Mouse (Mus musculus): ENCODE results near the gene Wdr77.
"Not testable (repeated sequence)": the region's sequence is repeated elsewhere in the genome, so short reads cannot be mapped to it uniquely, and the experiment has no call there.

The Wdr77 gene

DNA sequence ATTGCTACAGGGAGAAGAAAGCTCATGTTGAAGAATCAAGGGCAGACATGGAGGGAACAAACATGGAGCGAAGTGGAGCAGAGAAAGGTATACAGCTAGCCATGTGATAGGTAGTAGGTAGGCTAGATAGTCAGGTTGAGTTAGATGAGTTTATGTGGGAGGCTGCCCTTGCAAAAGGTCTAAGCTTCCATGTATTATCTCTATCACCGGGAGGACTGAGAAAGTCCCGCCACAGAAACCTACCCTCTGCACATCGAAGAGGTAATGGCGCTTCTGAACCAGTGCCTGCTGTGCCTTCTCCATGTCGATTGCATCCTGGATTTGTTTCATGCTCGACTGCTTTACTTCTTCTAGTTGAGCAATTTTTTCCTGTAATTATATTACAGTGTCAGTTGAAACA is 7.8 kb upstream of the Wdr77 start:
- DNase-seq (ENCODE audit: low spot score), result no peak

DNA sequence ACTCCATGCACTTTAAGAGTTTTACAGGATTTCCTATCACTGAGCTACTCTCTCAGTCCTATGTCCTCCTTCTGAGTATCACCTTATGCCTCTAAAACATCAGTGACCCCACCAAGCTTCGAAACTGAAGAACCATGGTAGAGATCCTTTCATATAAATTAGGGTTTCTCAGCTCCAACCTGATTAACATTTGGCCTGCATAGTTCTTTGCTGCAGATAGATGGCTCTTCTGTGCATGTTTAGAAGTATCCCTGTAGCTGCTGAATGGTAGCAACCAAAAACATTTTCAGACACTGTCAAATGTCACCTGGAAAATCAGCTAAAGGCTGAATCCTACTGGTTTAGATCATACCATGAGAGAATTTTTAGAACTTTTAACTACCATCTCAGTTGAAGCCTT is 1.9 kb upstream of the Wdr77 start:
- DNase-seq (ENCODE audit: low spot score), result no peak

DNA sequence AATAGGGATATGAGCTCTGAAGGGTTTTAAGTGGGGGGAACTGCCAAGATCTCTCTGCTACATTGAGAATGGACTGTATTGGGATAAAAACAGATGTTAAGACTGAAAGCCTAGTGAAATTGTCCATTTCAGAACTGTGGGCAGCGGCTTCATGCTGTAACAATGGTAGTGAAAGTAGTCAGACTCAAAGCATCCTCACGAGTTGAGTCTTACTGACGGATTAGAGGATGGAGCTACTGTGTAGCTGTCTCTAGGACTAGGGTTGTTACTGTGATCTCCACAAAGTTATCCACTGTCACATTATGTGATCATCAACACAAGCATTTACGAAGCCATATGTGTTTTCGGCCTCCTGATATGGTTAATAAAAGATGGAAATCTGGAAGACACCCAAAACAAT is 965 bp upstream of the Wdr77 start:
- no peak for DNase-seq (ENCODE audit: low spot score)

DNA sequence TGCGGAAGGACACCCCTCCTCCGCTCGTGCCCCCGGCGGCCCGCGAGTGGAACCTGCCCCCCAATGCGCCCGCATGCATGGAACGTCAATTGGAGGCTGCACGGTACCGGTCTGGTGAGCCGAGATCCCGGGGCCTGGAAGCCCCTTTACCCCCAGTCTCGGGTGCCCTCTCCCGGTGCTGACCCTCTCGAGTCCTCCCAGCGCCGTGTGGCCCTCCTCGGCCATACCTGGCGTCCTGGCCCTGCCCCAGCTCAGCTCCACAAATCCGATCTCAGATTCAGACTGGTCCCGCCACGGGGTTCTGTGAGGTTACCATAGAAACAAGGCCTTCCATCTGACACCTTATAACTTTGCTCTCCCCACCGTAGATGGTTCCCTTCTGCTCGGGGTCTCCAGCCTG is 416 bp downstream of the Wdr77 start:
- no peak for DNase-seq (ENCODE audit: low spot score)

DNA sequence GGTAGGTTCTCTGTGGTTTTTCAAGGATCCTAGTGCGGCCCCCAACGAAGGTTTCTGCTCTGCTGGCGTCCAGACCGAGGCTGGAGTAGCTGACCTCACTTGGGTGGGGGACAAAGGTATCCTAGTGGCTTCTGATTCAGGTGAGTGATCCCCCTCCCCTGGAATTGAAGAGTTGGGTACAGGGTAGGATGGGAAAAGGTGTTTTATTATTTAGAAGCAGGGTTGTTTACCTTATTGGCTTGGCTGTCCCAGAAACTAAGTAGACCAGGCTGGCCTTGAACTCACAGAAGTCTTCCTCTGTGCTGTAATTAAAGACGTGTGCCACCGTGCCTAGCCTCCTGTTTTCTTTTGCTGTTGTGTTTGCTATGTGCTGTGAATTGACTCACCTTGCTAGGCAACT is 830 bp downstream of the Wdr77 start, which contains the start of gene Atp5f1:
Atp5f1 (minus strand) TSS at position 101 of the 400 bp plus-strand sequence.
- DNase-seq (ENCODE audit: low spot score), result no peak

DNA sequence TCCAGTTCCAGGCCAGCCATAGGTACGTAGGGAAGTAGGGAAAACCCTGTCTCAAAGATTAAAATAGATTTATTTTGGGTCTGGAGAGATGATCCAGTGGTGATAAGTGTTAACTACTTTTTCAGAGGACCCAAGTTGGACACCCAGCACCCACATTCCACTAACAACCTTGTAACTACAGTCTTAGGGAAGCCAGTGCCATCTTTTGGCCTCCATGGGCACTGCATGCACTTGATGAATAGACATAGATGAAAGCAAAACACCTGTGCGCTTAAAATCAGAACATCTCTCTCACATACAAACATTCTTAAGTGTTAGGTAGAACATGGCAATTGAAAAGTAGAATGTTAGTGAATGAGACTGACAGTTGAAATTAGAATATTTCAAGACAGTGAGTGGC is 1.5 kb downstream of the Wdr77 start:
- DNase-seq (ENCODE audit: low spot score), result peak; percentile 18

DNA sequence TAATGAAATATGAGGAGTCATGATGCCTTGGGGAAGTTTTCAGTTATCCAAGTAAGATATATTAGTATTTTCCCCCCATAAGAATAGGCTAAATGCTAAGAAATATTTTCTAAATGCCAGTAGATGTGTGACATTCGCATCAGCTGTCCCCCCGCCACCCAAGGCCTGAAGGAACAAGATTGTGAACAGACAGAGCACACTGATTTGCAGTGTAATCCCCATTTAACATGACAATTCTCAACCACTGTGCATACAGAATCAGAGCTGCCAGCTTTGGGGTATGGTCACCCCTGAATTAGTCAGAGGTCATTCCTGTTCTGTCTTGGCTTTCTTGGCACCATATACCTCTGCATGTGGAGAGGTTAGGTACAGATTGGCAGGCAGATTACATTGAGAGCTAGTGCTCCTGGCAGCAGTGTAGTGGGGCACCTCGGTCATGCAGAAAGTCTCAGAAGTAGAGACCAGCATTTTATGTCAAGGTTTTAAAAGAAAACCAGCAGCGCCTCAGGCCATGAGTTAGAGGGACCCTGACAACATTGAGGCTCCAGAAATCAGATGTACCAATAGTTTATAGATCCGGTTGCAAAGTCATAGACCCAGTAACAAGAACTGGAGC is 12.8 kb downstream of the Wdr77 start:
- DNase-seq (ENCODE audit: low spot score), result no peak

DNA sequence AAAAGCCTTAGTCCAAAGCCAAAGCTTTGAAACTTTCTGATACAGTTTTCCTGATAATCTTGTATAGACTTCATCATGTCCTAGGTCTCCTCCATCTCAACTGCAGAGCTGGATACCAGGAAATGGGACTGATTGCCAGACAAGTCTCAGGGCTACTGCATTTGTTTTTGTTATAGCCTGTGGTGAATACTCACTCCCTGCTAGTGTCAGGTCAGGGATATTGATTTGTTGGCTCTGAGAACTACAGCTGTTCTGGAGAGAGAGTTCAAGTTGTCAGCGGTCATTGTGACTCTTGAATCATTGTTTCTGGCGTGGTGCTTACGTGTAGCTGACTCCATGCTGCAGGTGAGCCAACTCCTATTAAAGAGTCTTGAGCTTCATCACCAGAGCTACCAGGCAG is 14.2 kb downstream of the Wdr77 start, which contains the start of gene Ovgp1:
Ovgp1 (plus strand) TSS at position 301 of the 400 bp plus-strand sequence.
- DNase-seq (ENCODE audit: low spot score), result no peak

DNA sequence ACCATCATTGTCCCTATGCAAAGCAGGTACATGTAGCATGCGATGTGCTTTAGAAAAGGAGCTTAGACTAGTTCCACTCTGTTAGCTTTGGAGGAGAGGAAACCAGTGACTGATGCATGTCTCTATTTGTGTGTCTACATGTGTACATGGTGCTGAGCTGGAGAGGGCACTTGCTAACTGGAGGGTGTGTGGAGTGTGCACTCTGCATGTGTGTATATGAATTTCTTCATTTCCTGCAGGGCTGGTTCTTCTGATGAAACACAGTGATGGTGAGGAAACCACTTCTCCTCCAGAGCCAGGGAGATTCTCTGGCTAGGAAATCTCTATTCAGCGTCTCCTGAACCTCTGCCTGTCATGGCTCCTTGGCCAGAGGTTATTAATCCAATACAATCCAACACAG is 15.0 kb downstream of the Wdr77 start:
- DNase-seq (ENCODE audit: low spot score), result no peak

DNA sequence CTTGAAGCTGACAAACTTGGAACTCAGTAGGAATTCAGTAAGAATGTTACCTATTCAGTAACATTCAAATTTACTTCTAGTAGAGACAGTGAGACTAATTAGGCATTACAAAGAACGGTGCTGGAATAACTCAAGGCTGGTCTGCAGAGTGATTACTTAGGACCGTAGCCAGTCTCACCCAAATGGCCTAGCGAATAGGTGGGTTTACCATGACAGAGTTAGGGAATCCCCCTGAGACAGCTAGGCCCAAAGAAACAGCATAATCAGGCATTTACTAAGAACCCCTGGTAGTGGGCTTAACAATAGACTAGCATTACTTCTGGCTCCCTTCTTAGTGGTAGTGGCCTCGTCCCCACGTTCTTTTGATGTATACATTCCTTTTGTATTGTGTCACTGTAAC is 30.4 kb downstream of the Wdr77 start:
- DNase-seq (ENCODE audit: low spot score), result not testable (repeated sequence)

DNA sequence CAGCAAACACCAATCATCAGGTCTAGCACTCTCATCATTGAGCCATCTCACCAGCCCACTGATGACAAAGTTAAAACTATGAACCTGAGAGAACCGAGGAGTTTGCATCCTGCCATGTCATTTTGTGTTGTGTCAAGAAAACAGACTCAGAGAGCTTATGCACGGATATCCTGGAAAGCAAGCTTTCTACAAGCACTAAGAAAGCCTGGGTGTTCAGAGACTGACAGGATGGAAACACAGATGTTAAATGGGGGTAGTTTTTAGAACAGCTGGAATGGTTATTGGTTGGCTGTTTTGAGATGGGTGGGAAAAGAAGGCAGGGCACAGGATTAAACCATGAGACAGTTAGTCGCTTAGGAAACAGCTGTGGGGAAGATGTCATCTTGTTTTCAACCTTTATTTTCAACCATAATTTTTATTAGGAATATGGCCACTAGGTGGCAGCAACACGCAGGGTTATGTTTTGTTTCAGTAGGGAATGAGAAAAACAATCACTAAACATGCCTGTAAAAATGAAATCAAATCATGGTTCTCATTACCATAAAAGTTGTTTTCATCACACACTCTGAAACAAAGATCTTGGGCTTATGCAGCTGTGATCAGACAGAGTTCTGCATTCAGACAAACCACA is 32.6 kb downstream of the Wdr77 start:
- DNase-seq (ENCODE audit: low spot score), result peak; percentile 70

DNA sequence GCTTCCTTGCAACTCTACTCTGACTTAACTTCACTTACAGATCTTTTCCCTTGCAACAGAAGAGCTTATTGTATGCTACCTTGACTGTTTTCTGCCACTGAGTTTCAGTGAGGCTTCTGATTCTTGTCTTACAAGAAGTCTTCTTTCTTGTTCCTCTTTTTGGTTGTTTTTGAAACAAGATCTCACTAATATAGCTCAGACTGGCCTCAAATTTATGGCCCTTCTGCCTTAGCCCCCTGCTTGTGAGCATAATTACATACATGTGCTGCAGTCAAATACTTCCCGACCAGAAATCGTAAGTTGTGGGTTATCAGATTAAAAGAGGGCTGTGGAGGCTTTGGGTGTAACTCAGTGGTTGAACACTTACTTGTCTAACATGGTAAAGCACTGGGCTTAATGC is 35.6 kb downstream of the Wdr77 start:
- DNase-seq (ENCODE audit: low spot score), result no peak

DNA sequence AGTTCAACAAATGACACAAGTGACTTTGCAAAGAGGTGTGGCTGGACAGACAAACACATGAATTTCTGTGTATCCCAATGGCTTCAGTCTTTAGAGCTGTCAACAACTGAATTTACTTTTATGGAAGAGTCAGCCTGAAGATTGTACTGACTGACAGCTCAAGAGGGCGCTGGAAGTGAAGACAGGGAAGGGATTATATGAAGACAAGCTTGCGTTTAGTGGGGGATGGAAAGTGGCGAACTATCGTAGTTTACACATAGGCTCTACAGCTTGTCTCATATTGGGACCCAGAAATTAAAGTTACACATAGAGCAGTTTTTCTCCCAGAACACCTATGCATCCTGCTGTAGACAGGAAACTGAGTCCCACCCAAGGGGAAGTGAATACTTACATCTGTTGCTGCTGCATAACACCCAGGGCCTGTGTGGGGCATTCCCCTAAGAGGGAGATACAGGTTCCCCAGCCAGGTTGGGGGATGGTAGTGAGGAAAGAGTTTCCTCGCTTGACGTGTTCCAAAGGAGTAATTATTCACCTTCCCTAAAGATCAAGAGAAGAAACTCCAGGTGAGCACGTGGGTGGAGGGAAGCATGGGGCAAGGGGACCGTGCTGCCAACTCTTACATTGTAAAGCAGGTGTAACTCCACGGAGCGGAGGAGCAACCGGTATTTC is 41.7 kb downstream of the Wdr77 start:
- no peak for DNase-seq (ENCODE audit: low spot score)

DNA sequence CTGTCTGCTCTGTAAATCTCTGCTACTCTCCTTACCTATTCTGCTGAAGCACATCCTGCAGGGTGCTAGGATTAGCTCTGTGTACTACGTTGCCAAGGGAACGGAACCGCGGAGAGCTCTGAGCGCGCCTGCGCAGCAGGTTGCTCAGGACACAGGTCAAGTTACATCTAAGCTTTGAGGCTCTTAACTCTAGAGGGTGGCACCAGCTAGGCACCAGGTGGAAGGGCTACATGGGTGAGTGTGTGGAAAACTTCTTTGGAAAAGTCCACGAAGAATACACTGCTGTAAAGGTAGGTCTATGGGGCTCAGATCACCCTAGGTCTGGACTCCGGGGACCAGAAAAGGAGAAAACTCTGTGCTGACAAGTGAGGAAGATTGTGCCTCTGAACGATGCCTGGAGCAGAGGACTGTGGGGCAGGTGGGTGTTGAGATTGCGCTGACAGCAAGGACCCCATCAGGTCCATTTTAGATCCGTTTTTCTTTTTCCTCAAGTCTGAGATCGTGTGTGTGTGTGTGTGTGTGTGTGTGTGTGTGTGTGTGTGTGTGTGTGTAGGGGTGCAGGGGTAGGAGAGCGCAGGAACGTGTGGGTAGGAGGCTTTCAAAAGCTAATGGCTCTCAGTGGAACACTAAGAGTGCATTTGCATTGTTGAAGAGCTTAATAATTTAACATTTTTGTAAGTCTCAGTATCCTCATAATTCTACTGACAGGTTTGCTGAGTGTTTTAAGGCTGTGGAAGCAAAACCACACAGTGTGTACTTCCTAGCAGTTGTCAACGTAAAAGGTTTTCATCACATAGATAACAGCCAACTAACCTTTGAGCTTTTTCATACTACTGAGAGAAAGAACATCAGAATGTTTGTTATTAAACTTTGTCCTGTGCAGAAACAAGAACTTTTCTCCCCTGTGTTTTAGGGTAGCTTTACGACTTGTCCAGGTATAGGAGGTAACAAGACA is 42.5 kb downstream of the Wdr77 start:
- peak; percentile 13 for DNase-seq (ENCODE audit: low spot score)

DNA sequence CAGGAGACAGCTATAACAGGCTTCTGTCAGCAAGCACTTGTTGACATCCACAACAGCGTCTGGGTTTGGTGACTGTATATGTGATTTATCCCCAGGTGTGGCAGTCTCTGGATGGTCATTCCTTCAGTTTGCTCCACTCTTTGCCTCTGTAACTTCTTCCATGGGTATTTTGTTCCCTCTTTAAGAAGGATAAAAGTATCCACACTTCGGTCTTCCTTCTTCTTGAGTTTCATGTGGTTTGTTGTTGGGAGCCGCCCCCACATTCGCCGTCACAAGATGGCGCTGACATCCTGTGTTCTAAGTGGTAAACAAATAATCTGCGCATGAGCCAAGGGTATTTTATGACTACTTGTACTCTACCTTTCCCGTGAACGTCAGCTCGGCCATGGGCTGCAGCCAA is 44.2 kb downstream of the Wdr77 start:
- DNase-seq (ENCODE audit: low spot score), result not testable (repeated sequence)

DNA sequence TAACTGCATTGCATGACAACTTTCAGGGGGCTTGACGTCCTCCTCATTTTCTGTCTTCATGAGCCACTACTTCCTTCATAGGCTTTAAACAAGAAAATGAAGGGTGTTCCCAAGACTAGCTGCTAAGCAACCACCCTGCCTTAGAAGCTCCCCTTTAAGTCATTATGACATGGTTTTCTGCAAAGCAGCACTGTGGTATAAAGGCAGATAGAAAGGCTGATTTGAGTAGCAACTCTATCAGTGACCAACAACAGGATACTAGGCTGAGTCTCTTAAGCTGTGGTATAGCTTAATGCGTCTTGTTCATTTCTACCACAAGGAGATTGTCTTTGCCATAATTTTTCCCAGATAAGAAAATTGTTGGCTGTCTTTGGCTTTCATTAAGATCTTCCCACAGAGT is 55.4 kb downstream of the Wdr77 start, which contains the start of gene Pifo:
Pifo (minus strand) TSS at position 101 of the 400 bp plus-strand sequence.
- DNase-seq (ENCODE audit: low spot score), result no peak
